Mouse (Mus musculus): Measurements from ENCODE around the gene Ngrn. TPM values are rescaled to one million over a fixed set of nuclear protein-coding genes. Genes with fewer than 3 reads are reported as not detected.

Gene Ngrn
- polyA plus RNA-seq (2015; fragmentation: Nextera tagmentation; extraction: Ambion mirVana), result 56.3 and 57.7 TPM in 2 replicates

DNA sequence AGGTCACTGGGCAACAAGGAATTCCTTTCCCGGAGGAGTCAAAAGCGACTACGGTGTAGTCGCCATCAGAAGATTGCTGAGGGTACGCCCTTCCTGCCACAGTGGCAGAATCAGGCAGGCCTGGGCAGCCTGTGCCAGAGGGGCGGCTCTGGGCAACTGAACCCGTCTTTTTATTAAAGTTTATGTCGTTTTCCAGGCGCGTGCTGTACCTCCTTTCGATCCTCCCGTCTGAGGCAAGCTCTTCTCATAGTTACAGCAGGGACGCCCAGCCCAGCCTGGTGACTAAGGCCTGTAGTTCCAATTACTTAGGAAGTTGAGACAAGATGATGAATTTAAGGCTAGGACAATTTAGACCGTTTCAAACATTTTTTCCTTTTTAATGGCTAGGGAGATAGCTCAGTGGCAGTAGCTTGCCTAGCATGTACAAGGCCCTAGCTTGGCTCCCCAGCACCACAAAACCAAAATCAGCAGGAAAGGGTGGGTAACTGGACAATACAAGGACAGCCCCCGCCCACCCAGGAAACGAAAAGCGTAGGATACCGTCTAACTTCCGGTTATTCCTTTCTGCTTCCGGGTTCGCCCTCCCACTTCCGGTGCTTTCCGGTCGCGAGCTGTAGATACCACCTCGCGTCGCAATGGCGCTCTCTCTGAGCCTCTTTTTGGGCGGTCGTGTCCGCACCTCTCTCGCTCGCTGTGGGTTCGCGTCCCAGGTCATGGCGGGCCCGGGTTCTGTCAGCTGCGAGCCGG is at the start of gene Ngrn:
Gene Ngrn, plus strand, starts transcription at position 591 of the 747 bp plus-strand sequence.
- Histone ChIP-seq H3K9ac (peak within 1 kb of the TSS; percentile 89), H3K4me3 (peak within 1 kb of the TSS; percentile 86), H3K36me3 (ENCODE audit: poor library complexity, severe bottlenecking) (peaks cover 21% of the 10 kb centered on the region), H3K4me1 (peaks cover 9% of the 10 kb centered on the region), H3K27ac (peak within 1 kb of the TSS; percentile 80), H3K27me3 (peaks cover 32% of the 10 kb centered on the region), H3K9me3 (replicated peaks) (no peaks in the 10 kb centered on the region), H3K4me2 (peak within 1 kb of the TSS; percentile 93)
- WGBS, result 25% methylated on average over 40 of the region's 40 CpGs
- ATAC-seq, result peak; percentile 94

DNA sequence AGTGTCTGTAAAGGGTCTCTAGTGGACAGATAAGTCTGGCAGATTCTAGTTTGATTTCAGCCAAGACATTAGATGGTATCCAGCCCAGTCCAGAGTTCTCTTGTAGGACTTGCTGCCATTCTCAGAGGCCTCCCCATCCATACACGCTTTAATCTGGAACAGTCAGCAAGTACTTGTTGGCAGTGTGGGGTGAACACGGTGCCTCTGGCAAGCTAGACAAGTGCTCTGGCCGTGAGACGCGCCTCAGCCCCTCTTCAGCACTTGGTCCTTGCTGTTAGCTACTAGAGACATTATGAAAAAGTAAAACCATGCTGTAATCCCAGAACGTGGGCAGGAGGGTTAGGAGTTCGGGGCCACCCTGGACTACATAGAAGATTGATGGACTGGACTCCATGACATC is 47.4 kb upstream of the Ngrn start:
- Histone ChIP-seq H3K9me3 (replicated peaks) (no peaks in the 10 kb centered on the region), H3K9ac (no peak overlapping the region), H3K4me2 (no peak overlapping the region), H3K4me3 (no peak overlapping the region), H3K27me3 (no peaks in the 10 kb centered on the region), H3K4me1 (peaks cover 29% of the 10 kb centered on the region), H3K36me3 (ENCODE audit: poor library complexity, severe bottlenecking) (peaks cover 51% of the 10 kb centered on the region), H3K27ac (peak overlapping the region; percentile 28; the same call in 1 of the 2 replicates)
- 94% methylated on average over 7 of the region's 7 CpGs for WGBS
- no peak for ATAC-seq

GRCm38 (mm10) chr7:80214459-80214858 is 46.6 kb upstream of the Ngrn start:
- ATAC-seq, result no peak
- no peak overlapping the region for H3K9ac ChIP-seq
- peaks cover 22% of the 10 kb centered on the region for H3K4me1 ChIP-seq
- H3K4me3 ChIP-seq, result no peak overlapping the region
- H3K27me3 ChIP-seq, result no peaks in the 10 kb centered on the region
- H3K9me3 ChIP-seq (replicated peaks), result no peaks in the 10 kb centered on the region
- WGBS, result 72% methylated on average over 8 of the region's 8 CpGs
- peak overlapping the region; percentile 82; the same call in 1 of the 2 replicates for H3K27ac ChIP-seq
- H3K4me2 ChIP-seq, result no peak overlapping the region
- peaks cover 60% of the 10 kb centered on the region for H3K36me3 ChIP-seq (ENCODE audit: poor library complexity, severe bottlenecking)

GRCm38 (mm10) chr7:80215398-80215797 is 45.6 kb upstream of the Ngrn start:
- WGBS, result 11% methylated on average over 4 of the region's 4 CpGs
- ATAC-seq, result peak; percentile 93
- Histone ChIP-seq H3K27me3 (no peaks in the 10 kb centered on the region), H3K4me2 (no peak overlapping the region), H3K27ac (peak overlapping the region; percentile 82), H3K4me1 (peaks cover 16% of the 10 kb centered on the region), H3K4me3 (no peak overlapping the region), H3K9me3 (replicated peaks) (no peaks in the 10 kb centered on the region), H3K9ac (peak overlapping the region; percentile 45), H3K36me3 (ENCODE audit: poor library complexity, severe bottlenecking) (peaks cover 69% of the 10 kb centered on the region)

- no peak for ATAC-seq
- Histone ChIP-seq H3K4me3 (no peak overlapping the region), H3K27me3 (no peaks in the 10 kb centered on the region), H3K4me2 (no peak overlapping the region), H3K9ac (no peak overlapping the region), H3K4me1 (peaks cover 8% of the 10 kb centered on the region), H3K27ac (no peak overlapping the region), H3K36me3 (ENCODE audit: poor library complexity, severe bottlenecking) (peaks cover 81% of the 10 kb centered on the region), H3K9me3 (replicated peaks) (no peaks in the 10 kb centered on the region)
- 87% methylated on average over 8 of the region's 8 CpGs for WGBS
These were observed 44.4 kb upstream of the Ngrn start for GRCm38 (mm10) chr7:80216566-80216965.

- Histone ChIP-seq H3K4me1 (peaks cover 8% of the 10 kb centered on the region), H3K27ac (no peak overlapping the region), H3K4me2 (no peak overlapping the region), H3K27me3 (no peaks in the 10 kb centered on the region), H3K9me3 (replicated peaks) (no peaks in the 10 kb centered on the region), H3K4me3 (no peak overlapping the region), H3K9ac (no peak overlapping the region), H3K36me3 (ENCODE audit: poor library complexity, severe bottlenecking) (peaks cover 86% of the 10 kb centered on the region)
- WGBS, result 98% methylated on average over 9 of the region's 9 CpGs
- ATAC-seq, result no peak
These were observed 42.3 kb upstream of the Ngrn start for GRCm38 (mm10) chr7:80218666-80219065.

GRCm38 (mm10) chr7:80220237-80220797 is 40.7 kb upstream of the Ngrn start:
- Histone ChIP-seq H3K27ac (no peak overlapping the region), H3K9me3 (replicated peaks) (no peaks in the 10 kb centered on the region), H3K9ac (no peak overlapping the region), H3K4me2 (no peak overlapping the region), H3K36me3 (ENCODE audit: poor library complexity, severe bottlenecking) (peaks cover 91% of the 10 kb centered on the region), H3K4me3 (no peak overlapping the region), H3K4me1 (peaks cover under 1% of the 10 kb centered on the region), H3K27me3 (no peaks in the 10 kb centered on the region)
- WGBS, result 99% methylated on average over 9 of the region's 9 CpGs
- no peak for ATAC-seq

GRCm38 (mm10) chr7:80221179-80221750 is 39.8 kb upstream of the Ngrn start:
- H3K9me3 ChIP-seq (replicated peaks), result no peaks in the 10 kb centered on the region
- ATAC-seq, result no peak
- H3K4me3 ChIP-seq, result no peak overlapping the region
- peaks cover 92% of the 10 kb centered on the region for H3K36me3 ChIP-seq (ENCODE audit: poor library complexity, severe bottlenecking)
- H3K27me3 ChIP-seq, result no peaks in the 10 kb centered on the region
- H3K9ac ChIP-seq, result no peak overlapping the region
- 85% methylated on average over 4 of the region's 4 CpGs for WGBS
- H3K4me2 ChIP-seq, result no peak overlapping the region
- H3K4me1 ChIP-seq, result no peaks in the 10 kb centered on the region
- H3K27ac ChIP-seq, result no peak overlapping the region

GRCm38 (mm10) chr7:80227065-80227464 is 34.0 kb upstream of the Ngrn start:
- peaks cover 55% of the 10 kb centered on the region for H3K36me3 ChIP-seq (ENCODE audit: poor library complexity, severe bottlenecking)
- no peak for ATAC-seq
- 87% methylated on average over 4 of the region's 4 CpGs for WGBS

GRCm38 (mm10) chr7:80230196-80230595 is 30.8 kb upstream of the Ngrn start:
- no peak overlapping the region for H3K4me2 ChIP-seq
- no peak overlapping the region for H3K4me3 ChIP-seq
- H3K27ac ChIP-seq, result no peak overlapping the region
- H3K4me1 ChIP-seq, result peaks cover 28% of the 10 kb centered on the region
- peaks cover 15% of the 10 kb centered on the region for H3K27me3 ChIP-seq
- no peak overlapping the region; the same call in 1 of the 2 replicates for H3K9ac ChIP-seq
- no peak for ATAC-seq
- peaks cover 29% of the 10 kb centered on the region for H3K36me3 ChIP-seq (ENCODE audit: poor library complexity, severe bottlenecking)
- no peaks in the 10 kb centered on the region for H3K9me3 ChIP-seq (replicated peaks)
- 64% methylated on average over 6 of the region's 6 CpGs for WGBS

More at GRCm38 (mm10) chr7:80227065-80227464, 34.0 kb upstream of the Ngrn start:
- Histone ChIP-seq H3K4me3 (no peak overlapping the region), H3K9ac (no peak overlapping the region), H3K27ac (no peak overlapping the region), H3K9me3 (replicated peaks) (no peaks in the 10 kb centered on the region), H3K27me3 (peaks cover 15% of the 10 kb centered on the region), H3K4me1 (peaks cover 6% of the 10 kb centered on the region), H3K4me2 (no peak overlapping the region)

- Histone ChIP-seq H3K27ac (no peak overlapping the region), H3K4me3 (peak overlapping the region; percentile 68), H3K27me3 (peaks cover 15% of the 10 kb centered on the region), H3K9ac (peak overlapping the region; percentile 77), H3K36me3 (ENCODE audit: poor library complexity, severe bottlenecking) (peaks cover 14% of the 10 kb centered on the region), H3K9me3 (replicated peaks) (no peaks in the 10 kb centered on the region), H3K4me1 (peaks cover 30% of the 10 kb centered on the region), H3K4me2 (peak overlapping the region; percentile 83)
- under 1% methylated on average over 29 of the region's 29 CpGs for WGBS
- no peak; the same call in 1 of the 2 replicates for ATAC-seq
These were observed 29.0 kb upstream of the Ngrn start for GRCm38 (mm10) chr7:80231971-80232488.

DNA sequence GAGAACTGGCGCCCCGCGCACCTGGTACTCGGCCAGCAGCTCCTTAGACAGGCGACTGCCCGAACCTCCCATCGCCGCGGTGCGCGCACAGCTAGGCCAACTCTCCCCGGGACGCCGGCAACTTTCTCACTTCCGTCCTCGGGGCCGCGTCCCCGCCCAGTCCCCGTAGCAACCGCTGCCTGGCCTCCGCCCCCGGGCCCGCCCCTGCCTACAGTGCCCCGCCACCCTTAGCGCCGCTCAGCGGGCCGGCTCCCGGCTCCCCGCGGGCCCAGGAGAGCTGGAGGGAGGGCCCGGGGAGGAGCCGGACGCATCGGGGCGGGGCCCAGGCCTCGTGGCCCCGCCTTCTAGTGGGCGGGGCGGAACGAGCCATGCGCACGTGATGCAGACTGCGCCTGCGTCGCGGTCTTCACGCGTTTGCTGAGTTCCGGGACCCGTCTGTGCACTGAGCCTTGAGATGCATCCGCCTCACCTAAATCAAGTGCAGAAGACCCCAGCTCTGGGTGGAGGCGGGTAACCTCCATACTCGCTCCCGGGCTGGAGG is 28.5 kb upstream of the Ngrn start, which contains the start of the genes Cib1 and Gdpgp1:
Gene Cib1, minus strand, starts transcription at position 325 of the 541 bp plus-strand sequence.
Gene Gdpgp1, plus strand, starts transcription at position 377 of the 541 bp plus-strand sequence.
- Histone ChIP-seq H3K4me1 (peaks cover 30% of the 10 kb centered on the region), H3K27me3 (peaks cover 15% of the 10 kb centered on the region), H3K9ac (peak within 1 kb of the TSS; percentile 77), H3K36me3 (ENCODE audit: poor library complexity, severe bottlenecking) (peaks cover 8% of the 10 kb centered on the region; the same call in 1 of the 2 replicates), H3K27ac (no peak within 1 kb of the TSS), H3K4me3 (peak within 1 kb of the TSS; percentile 68), H3K9me3 (replicated peaks) (no peaks in the 10 kb centered on the region), H3K4me2 (peak within 1 kb of the TSS; percentile 83)
- ATAC-seq, result peak; percentile 96
- under 1% methylated on average over 54 of the region's 56 CpGs for WGBS

Data from forebrain, embryonic 13.5 days (tissue).